Mouse (Mus musculus) testis, adult 2 months (tissue): Measurements from ENCODE around the gene Olfr1284. TPM values are rescaled to one million over a fixed set of nuclear protein-coding genes. Genes with fewer than 3 reads are reported as not detected.
"Not testable (repeated sequence)": the region's sequence is repeated elsewhere in the genome, so short reads cannot be mapped to it uniquely, and the experiment has no call there.

Experiments used
- H3K27ac ChIP-seq: fragments of 200-500 bp; 2 replicates; pipeline ENCODE4 v1.5.1; 2012; ENCODE audit warnings: low read depth, low read length; ENCODE audit not compliant: control insufficient read depth, insufficient read depth
- H3K27me3 ChIP-seq: fragments of 200-500 bp; 2 replicates; pipeline ENCODE4 v1.6.1; 2012; ENCODE audit warnings: mild to moderate bottlenecking, low read length, moderate library complexity; ENCODE audit not compliant: control insufficient read depth, insufficient read depth
- H3K36me3 ChIP-seq: fragments of 200-500 bp; 2 replicates; pipeline ENCODE4 v1.6.1; 2012; ENCODE audit warnings: mild to moderate bottlenecking, low read length; ENCODE audit not compliant: control insufficient read depth, insufficient read depth
- H3K4me1 ChIP-seq: fragments of 200-500 bp; 2 replicates; pipeline ENCODE4 v1.6.1; 2012; ENCODE audit warnings: low read length; ENCODE audit not compliant: control insufficient read depth, insufficient read depth
- H3K4me3 ChIP-seq: fragments of 200-500 bp; 2 replicates; pipeline ENCODE4 v1.5.1; 2012; ENCODE audit warnings: low read depth, mild to moderate bottlenecking, low read length, moderate library complexity, mixed read lengths; ENCODE audit not compliant: control insufficient read depth
- CTCF ChIP-seq: fragments of 200-500 bp; IDR thresholded peaks from 2 replicates; pipeline ENCODE4 v1.5.1; 2012; ENCODE audit warnings: low read depth, mild to moderate bottlenecking, inconsistent platforms, low read length, moderate library complexity; ENCODE audit not compliant: control insufficient read depth, insufficient read depth, insufficient replicate concordance
- POLR2A ChIP-seq: fragments of 200-500 bp; IDR thresholded peaks from 2 replicates; pipeline ENCODE4 v1.6.1; 2012; ENCODE audit warnings: low read depth, mild to moderate bottlenecking, inconsistent platforms, low read length, moderate library complexity; ENCODE audit not compliant: control insufficient read depth
- polyA plus RNA-seq: library from polyadenylated mRNA; depleted of rRNA; stranded (reverse); fragments of >200 nt; gene quantifications from 2 replicates; pipeline ENCODE4 v1.2.3, GENCODE M21; 2012; rRNA removed

Olfr1284 gene
- not detected in 2 replicates for polyA plus RNA-seq

DNA sequence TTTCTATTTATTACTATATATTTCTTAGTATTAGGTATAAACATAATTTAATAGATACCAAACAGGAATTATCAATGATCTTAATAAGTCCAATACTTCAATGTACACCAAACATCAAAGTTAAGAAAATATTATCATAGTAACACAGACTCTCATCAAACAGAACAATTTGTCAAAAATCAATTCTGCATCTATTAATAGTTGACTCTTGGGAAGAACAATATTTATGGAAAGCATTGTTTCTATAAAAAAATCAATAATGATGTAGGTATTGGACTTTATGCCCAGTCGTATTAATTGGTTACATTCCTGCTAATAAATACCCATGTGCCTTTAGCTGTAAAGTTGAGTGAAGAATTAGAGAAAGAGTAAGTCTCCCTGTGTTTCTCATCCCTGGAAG, at the start of gene Olfr1284:
Gene Olfr1284 (plus strand): TSS at position 301 of the 400 bp plus-strand sequence.
- TF ChIP-seq CTCF (no peak), POLR2A (no peak)
- Histone ChIP-seq H3K27me3 (no peaks in the 10 kb centered on the region), H3K27ac (no peak within 1 kb of the TSS)

DNA sequence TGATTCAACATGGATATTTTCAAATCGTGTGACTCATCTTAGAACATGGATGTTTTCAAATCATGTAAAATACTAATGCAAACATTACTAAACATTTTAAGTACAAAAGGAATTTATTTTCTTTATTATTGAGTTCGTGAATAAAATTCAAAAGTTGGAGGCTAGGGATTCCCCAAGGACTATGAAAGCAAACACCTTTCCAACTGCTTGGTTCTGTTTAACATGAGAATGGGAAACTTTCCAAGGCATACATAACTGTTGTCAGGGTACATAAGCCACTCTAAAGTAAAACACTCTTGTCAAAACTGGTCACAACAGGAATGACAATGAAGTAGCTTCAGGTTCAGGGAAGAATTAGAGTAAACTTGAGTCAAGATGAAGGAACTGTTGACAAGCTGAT, 49.1 kb upstream of the Olfr1284 start, which contains the start of gene Olfr1281:
Gene Olfr1281 (plus strand): TSS at position 301 of the 400 bp plus-strand sequence.
- TF ChIP-seq POLR2A (no peak), CTCF (no peak)
- H3K36me3 ChIP-seq: no peaks in the 10 kb centered on the region
- H3K27me3 ChIP-seq: no peaks in the 10 kb centered on the region
- no peak within 1 kb of the TSS for H3K4me3 ChIP-seq
- no peaks in the 10 kb centered on the region for H3K4me1 ChIP-seq
- H3K27ac ChIP-seq: no peak within 1 kb of the TSS

More for the DNA sequence above, at the start of gene Olfr1284:
- Histone ChIP-seq H3K4me1 (no peaks in the 10 kb centered on the region), H3K36me3 (no peaks in the 10 kb centered on the region), H3K4me3 (no peak within 1 kb of the TSS)

DNA sequence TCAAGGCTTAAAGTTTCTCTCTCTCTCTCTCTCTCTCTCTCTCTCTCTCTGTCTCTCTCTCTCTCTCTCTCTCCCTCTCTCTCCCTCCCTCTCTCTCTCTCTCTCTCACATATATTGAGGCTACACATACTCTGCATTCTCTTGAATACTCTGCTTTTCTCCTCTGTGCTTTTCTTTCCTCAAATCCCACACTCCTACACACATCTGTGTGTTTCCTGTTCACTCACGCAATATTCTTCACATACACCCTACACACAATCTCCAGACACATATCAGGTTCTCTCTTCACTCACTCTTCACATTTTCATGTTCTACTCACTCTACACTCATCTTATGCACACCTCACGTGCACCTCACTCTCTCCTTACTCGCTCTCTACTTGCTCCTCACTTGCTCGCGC, 41.6 kb upstream of the Olfr1284 start:
- H3K27ac ChIP-seq, H3K27me3 ChIP-seq, H3K4me3 ChIP-seq, H3K4me1 ChIP-seq, H3K36me3 ChIP-seq: not testable (repeated sequence)

DNA sequence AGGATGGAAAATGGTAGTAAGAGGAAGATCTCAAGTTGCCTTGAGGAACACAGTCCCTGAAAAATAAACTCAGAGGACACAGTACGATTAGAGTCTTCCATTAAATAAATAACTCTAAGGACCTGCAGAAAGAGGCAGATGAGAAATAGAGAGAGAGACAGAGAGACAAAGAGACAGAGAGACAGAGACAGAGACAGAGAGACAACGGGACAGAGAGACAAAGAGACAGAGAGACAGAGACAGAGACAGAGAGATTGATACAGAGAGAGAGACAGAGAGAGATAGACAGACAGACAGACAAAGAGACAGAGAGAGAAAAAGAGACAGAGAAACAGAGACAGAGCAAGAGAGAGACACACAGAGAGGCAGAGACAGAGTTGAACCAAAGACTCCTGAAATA, 39.3 kb upstream of the Olfr1284 start, which contains the start of gene Olfr1282:
Gene Olfr1282 (minus strand): TSS at position 101 of the 400 bp plus-strand sequence.
- Histone ChIP-seq H3K4me3 (no peak within 1 kb of the TSS), H3K27ac (no peak within 1 kb of the TSS), H3K27me3 (no peaks in the 10 kb centered on the region), H3K4me1 (no peaks in the 10 kb centered on the region), H3K36me3 (no peaks in the 10 kb centered on the region)
- TF ChIP-seq CTCF: no peak
- TF ChIP-seq POLR2A: no peak

DNA sequence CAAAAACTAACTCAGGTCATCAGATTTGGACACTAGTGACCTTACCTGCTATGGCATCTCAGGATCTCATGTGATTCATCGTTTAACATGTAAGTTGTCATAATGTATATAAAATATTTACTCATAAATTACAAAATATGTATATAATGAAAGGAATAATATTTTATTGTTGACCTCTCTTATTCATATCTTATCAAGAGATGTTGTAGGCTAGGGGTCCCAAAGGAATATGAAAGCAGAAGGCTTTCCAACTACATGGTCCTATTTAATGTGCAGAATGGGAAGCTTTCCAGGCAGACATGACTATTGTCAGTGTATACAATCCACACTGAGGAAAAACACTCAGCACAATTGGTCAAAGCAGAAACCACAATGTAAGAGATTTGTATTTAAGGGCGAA, 8.8 kb upstream of the Olfr1284 start, which contains the start of gene Olfr1283:
Gene Olfr1283 (plus strand): TSS at position 301 of the 400 bp plus-strand sequence.
- Histone ChIP-seq H3K27me3 (no peaks in the 10 kb centered on the region), H3K36me3 (no peaks in the 10 kb centered on the region), H3K27ac (no peak within 1 kb of the TSS), H3K4me1 (no peaks in the 10 kb centered on the region), H3K4me3 (no peak within 1 kb of the TSS)
- TF ChIP-seq POLR2A (no peak), CTCF (no peak)

DNA sequence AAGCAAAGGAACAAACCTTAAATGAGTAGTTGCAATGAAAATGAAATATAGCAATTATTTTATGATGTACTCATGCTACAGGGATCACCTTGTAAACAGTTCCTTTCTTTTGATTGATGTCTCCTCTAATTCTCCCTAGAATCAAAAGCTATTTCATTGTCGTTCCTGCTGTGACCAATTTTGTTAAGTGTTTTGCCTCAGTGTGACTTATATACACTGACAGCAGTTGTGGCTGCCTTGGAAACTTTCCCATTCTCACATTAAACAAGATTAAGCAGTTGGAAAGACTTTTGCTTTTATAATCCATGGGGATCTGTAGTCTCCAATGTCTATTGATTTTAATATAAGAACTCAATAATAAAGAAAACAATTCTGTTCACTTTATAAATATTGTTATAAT, 47.6 kb downstream of the Olfr1284 start, which contains the start of gene Olfr1286:
Gene Olfr1286 (minus strand): TSS at position 185 of the 400 bp plus-strand sequence.
- Histone ChIP-seq H3K4me1 (no peaks in the 10 kb centered on the region), H3K27me3 (no peaks in the 10 kb centered on the region), H3K36me3 (no peaks in the 10 kb centered on the region), H3K27ac (no peak within 1 kb of the TSS), H3K4me3 (no peak within 1 kb of the TSS)
- TF ChIP-seq CTCF: no peak
- TF ChIP-seq POLR2A: no peak

Other genes starting within 250 kb of the Olfr1284 start
- 3.9 and 5.1 TPM in 2 replicates for gene Gm15130, start 222.6 kb upstream of the Olfr1284 start, polyA plus RNA-seq
- gene 4930430A15Rik, start 145.9 kb upstream of the Olfr1284 start, polyA plus RNA-seq: 10.1 and 17.1 TPM in 2 replicates
- gene Olfr1275, start 140.2 kb upstream of the Olfr1284 start, polyA plus RNA-seq: 0.23 TPM in 1 of 2 replicates, not detected in the other
- gene Olfr1276, start 121.0 kb upstream of the Olfr1284 start, polyA plus RNA-seq: not detected in 2 replicates
- 0.04 TPM in 1 of 2 replicates, not detected in the other for gene Olfr1277, start 101.4 kb upstream of the Olfr1284 start, polyA plus RNA-seq
- not detected in 2 replicates for gene Olfr1278, start 85.4 kb upstream of the Olfr1284 start, polyA plus RNA-seq
- 0.16 and 0.20 TPM in 2 replicates for gene Olfr1279, start 74.9 kb upstream of the Olfr1284 start, polyA plus RNA-seq
- gene Olfr1280, start 61.5 kb upstream of the Olfr1284 start, polyA plus RNA-seq: 1.0 and 1.2 TPM in 2 replicates
- 0.06 and 0.19 TPM in 2 replicates for gene Olfr1281, start 49.0 kb upstream of the Olfr1284 start, polyA plus RNA-seq
- not detected in 2 replicates for gene Olfr1282, start 39.4 kb upstream of the Olfr1284 start, polyA plus RNA-seq
- gene Olfr1283, start 8.7 kb upstream of the Olfr1284 start, polyA plus RNA-seq: not detected in 2 replicates
- gene Olfr1286, start 47.6 kb downstream of the Olfr1284 start, polyA plus RNA-seq: not detected in 2 replicates
- gene Olfr1287, start 73.6 kb downstream of the Olfr1284 start, polyA plus RNA-seq: not detected in 2 replicates
- gene Olfr1288, start 98.6 kb downstream of the Olfr1284 start, polyA plus RNA-seq: not detected in 2 replicates
- 0.07 TPM in 1 of 2 replicates, not detected in the other for gene Olfr1289, start 105.3 kb downstream of the Olfr1284 start, polyA plus RNA-seq
- gene Olfr1290, start 118.3 kb downstream of the Olfr1284 start, polyA plus RNA-seq: not detected in 2 replicates
- gene Olfr1291-ps1, start 121.7 kb downstream of the Olfr1284 start, polyA plus RNA-seq: not detected in 2 replicates
- not detected in 2 replicates for gene Olfr1293-ps, start 149.7 kb downstream of the Olfr1284 start, polyA plus RNA-seq
- not detected in 2 replicates for gene Olfr1294, start 164.8 kb downstream of the Olfr1284 start, polyA plus RNA-seq
- not detected in 2 replicates for gene Olfr1295, start 194.2 kb downstream of the Olfr1284 start, polyA plus RNA-seq